Mouse (Mus musculus): ENCODE data around the gene Vps29. TPM values are rescaled to one million over a fixed set of nuclear protein-coding genes. Genes with fewer than 3 reads are reported as not detected.

Vps29 gene
- polyA plus RNA-seq, 1 experiment from 2014 or later = 218 TPM

GRCm38 (mm10) chr5:122344260-122344659 lies 9.9 kb upstream of the Vps29 start:
- WGBS = 7% methylated on average over 5 of the region's 5 CpGs
- no peak for ATAC-seq (replicated peaks; ENCODE audit: low FRiP score)
- Histone ChIP-seq H3K27ac (no peak overlapping the region), H3K36me3 (no peaks in the 10 kb centered on the region), H3K9ac (no peak overlapping the region), H3K4me3 (replicated peaks) (no peak overlapping the region), H3K9me3 (replicated peaks) (no peaks in the 10 kb centered on the region), H3K4me2 (no peak overlapping the region), H3K27me3 (no peaks in the 10 kb centered on the region), H3K4me1 (no peaks in the 10 kb centered on the region)

DNA sequence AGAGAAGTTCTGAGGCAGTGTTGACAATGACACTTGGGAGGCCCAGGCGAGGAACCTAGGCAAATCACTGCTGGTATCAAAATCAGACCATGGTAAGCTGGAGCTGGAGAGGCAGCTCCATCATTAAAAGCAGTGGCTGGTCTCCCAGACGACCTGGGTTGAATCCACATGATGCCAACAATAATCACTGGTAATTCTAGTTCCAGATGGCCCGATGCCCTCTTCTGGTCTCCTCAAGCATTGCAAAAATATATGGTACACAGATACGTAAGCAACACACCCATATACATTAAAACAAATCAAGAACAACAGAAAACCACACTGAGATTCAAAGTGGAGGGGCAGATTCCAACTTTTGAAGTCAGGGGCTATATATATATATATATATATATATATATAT lies 8.4 kb upstream of the Vps29 start:
- H3K4me3 ChIP-seq (replicated peaks) = no peak overlapping the region
- no peak for ATAC-seq (replicated peaks; ENCODE audit: low FRiP score)
- no peaks in the 10 kb centered on the region for H3K9me3 ChIP-seq (replicated peaks)
- H3K36me3 ChIP-seq = no peaks in the 10 kb centered on the region
- H3K4me2 ChIP-seq = no peak overlapping the region
- no peak overlapping the region for H3K27ac ChIP-seq
- H3K4me1 ChIP-seq = no peaks in the 10 kb centered on the region
- WGBS = 77% methylated on average over 4 of the region's 4 CpGs
- H3K27me3 ChIP-seq = no peaks in the 10 kb centered on the region
- no peak overlapping the region for H3K9ac ChIP-seq

- Histone ChIP-seq H3K36me3 (peaks cover 10% of the 10 kb centered on the region; the same call in 1 of the 2 replicates), H3K9ac (peak overlapping the region; percentile 77), H3K4me2 (peak overlapping the region; percentile 76), H3K9me3 (replicated peaks) (no peaks in the 10 kb centered on the region), H3K27ac (peak overlapping the region; percentile 76), H3K4me1 (peaks cover 14% of the 10 kb centered on the region), H3K27me3 (no peaks in the 10 kb centered on the region), H3K4me3 (replicated peaks) (peak overlapping the region; percentile 74)
- under 1% methylated on average over 50 of the region's 57 CpGs for WGBS
- peak; percentile 89 for ATAC-seq (replicated peaks; ENCODE audit: low FRiP score)
Measured at GRCm38 (mm10) chr5:122354492-122355067, 411 bp downstream of the Vps29 start.

- peak within 1 kb of the TSS; percentile 87 for H3K9ac ChIP-seq
- peak within 1 kb of the TSS; percentile 77 for H3K4me2 ChIP-seq
Measured at GRCm38 (mm10) chr5:122371591-122372191, 17.5 kb downstream of the Vps29 start, which contains the start of gene Gpn3. Gpn3 (plus strand) TSS chr5:122371876.

GRCm38 (mm10) chr5:122372192-122372769 lies 18.1 kb downstream of the Vps29 start, which contains the start of gene Fam216a:
Fam216a (minus strand) TSS chr5:122372364.
- Histone ChIP-seq H3K27ac (peak within 1 kb of the TSS; percentile 98), H3K4me1 (peaks cover 11% of the 10 kb centered on the region), H3K9ac (peak within 1 kb of the TSS; percentile 87), H3K9me3 (replicated peaks) (no peaks in the 10 kb centered on the region), H3K4me2 (peak within 1 kb of the TSS; percentile 77), H3K27me3 (no peaks in the 10 kb centered on the region), H3K4me3 (replicated peaks) (peak within 1 kb of the TSS; percentile 78), H3K36me3 (peaks cover 53% of the 10 kb centered on the region)
- ATAC-seq (replicated peaks; ENCODE audit: low FRiP score) = peak; percentile 94
- WGBS = under 1% methylated on average over 53 of the region's 53 CpGs

More at GRCm38 (mm10) chr5:122371591-122372191, 17.5 kb downstream of the Vps29 start, which contains the start of gene Gpn3:
- 2% methylated on average over 30 of the region's 46 CpGs for WGBS
- H3K36me3 ChIP-seq = peaks cover 53% of the 10 kb centered on the region
- no peaks in the 10 kb centered on the region for H3K9me3 ChIP-seq (replicated peaks)
- no peaks in the 10 kb centered on the region for H3K27me3 ChIP-seq
- peak within 1 kb of the TSS; percentile 78 for H3K4me3 ChIP-seq (replicated peaks)
- H3K4me1 ChIP-seq = peaks cover 11% of the 10 kb centered on the region
- peak within 1 kb of the TSS; percentile 98 for H3K27ac ChIP-seq
- ATAC-seq (replicated peaks; ENCODE audit: low FRiP score) = peak; percentile 87

GRCm38 (mm10) chr5:122372878-122373277 lies 18.7 kb downstream of the Vps29 start:
- no peaks in the 10 kb centered on the region for H3K9me3 ChIP-seq (replicated peaks)
- ATAC-seq (replicated peaks; ENCODE audit: low FRiP score) = no peak
- H3K4me3 ChIP-seq (replicated peaks) = peak overlapping the region; percentile 78
- WGBS = 10% methylated on average over 5 of the region's 5 CpGs
- peak overlapping the region; percentile 87 for H3K9ac ChIP-seq
- H3K4me1 ChIP-seq = peaks cover 11% of the 10 kb centered on the region
- peaks cover 48% of the 10 kb centered on the region for H3K36me3 ChIP-seq
- no peaks in the 10 kb centered on the region for H3K27me3 ChIP-seq
- peak overlapping the region; percentile 77 for H3K4me2 ChIP-seq
- H3K27ac ChIP-seq = peak overlapping the region; percentile 98

DNA sequence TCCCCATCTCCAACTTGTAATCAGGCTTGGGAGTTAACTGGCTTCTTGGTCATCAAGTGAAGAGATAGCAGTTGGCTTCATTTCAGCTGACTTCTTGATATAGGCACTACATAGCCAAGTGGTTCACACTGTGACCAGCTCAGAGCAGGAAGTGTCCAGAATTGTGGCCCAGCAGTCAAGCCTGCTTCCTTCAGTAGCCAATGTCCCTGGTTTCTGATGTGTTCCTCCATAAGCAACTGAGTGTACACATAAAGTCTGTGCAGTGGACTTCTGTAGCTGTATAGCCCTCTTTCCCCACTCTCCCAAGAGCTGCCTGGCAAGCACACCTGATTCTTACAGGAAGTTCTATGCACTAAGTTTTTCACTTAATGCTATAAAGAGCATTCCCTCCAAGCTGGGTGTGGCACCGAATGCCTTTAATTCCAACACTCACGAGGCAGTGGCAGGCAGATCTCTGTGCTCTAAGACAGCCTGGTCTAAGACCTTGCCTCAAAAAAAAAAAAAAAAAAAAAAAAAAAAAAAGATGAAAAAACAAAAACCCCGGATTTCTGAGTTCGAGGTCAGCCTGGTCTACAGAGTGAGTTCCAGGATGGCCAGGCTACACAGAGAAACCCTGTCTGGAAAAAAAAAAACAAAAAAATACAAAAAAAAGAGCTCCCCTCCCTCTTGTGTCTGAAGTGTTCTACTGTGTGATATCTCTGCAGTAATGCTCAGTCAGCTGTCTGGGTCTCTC lies 23.1 kb downstream of the Vps29 start:
- Histone ChIP-seq H3K27ac (no peak overlapping the region), H3K4me1 (peaks cover 9% of the 10 kb centered on the region), H3K9ac (no peak overlapping the region), H3K4me2 (no peak overlapping the region), H3K9me3 (replicated peaks) (no peaks in the 10 kb centered on the region), H3K4me3 (replicated peaks) (no peak overlapping the region), H3K36me3 (peaks cover 63% of the 10 kb centered on the region), H3K27me3 (no peaks in the 10 kb centered on the region)
- WGBS = 90% methylated on average over 4 of the region's 4 CpGs
- no peak for ATAC-seq (replicated peaks; ENCODE audit: low FRiP score)

DNA sequence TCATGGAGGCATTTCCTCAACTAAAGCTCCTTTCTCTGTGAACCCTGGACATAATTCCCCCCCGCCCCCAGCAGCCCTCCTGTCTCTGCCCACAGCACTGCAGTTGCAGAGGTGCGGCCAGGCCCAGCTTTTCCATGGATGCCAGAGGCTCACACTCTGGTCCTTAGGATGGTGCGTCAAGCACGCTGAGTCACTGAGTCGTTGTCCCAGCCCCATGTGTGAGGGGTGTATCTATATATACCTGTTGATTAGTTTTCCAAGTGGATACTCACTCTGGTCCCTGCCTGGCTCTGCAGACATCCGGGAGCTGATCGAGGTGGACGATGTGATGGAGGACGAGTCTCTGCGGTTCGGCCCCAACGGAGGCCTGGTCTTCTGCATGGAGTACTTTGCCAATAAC lies 24.0 kb downstream of the Vps29 start:
- H3K4me3 ChIP-seq (replicated peaks) = no peak overlapping the region
- H3K4me1 ChIP-seq = peaks cover 5% of the 10 kb centered on the region
- WGBS = 96% methylated on average over 12 of the region's 12 CpGs
- H3K4me2 ChIP-seq = no peak overlapping the region
- no peak overlapping the region for H3K27ac ChIP-seq
- no peaks in the 10 kb centered on the region for H3K9me3 ChIP-seq (replicated peaks)
- ATAC-seq (replicated peaks; ENCODE audit: low FRiP score) = no peak
- no peak overlapping the region for H3K9ac ChIP-seq
- peaks cover 70% of the 10 kb centered on the region for H3K36me3 ChIP-seq
- no peaks in the 10 kb centered on the region for H3K27me3 ChIP-seq

- no peaks in the 10 kb centered on the region for H3K4me1 ChIP-seq
- H3K36me3 ChIP-seq = peaks cover 67% of the 10 kb centered on the region
- no peaks in the 10 kb centered on the region for H3K9me3 ChIP-seq (replicated peaks)
- no peaks in the 10 kb centered on the region for H3K27me3 ChIP-seq
- H3K4me2 ChIP-seq = no peak overlapping the region
- ATAC-seq (replicated peaks; ENCODE audit: low FRiP score) = peak; percentile 18; the same call in 1 of the 2 replicates
- H3K9ac ChIP-seq = no peak overlapping the region
- H3K4me3 ChIP-seq (replicated peaks) = no peak overlapping the region
- WGBS = 50% methylated on average over 11 of the region's 11 CpGs
- H3K27ac ChIP-seq = no peak overlapping the region
Measured at GRCm38 (mm10) chr5:122379374-122380155, 25.4 kb downstream of the Vps29 start.

GRCm38 (mm10) chr5:122390006-122390405 lies 35.8 kb downstream of the Vps29 start:
- 92% methylated on average over 5 of the region's 5 CpGs for WGBS
- Histone ChIP-seq H3K9me3 (replicated peaks) (no peaks in the 10 kb centered on the region), H3K27me3 (no peaks in the 10 kb centered on the region), H3K4me3 (replicated peaks) (no peak overlapping the region), H3K27ac (no peak overlapping the region), H3K4me2 (no peak overlapping the region), H3K4me1 (peaks cover 15% of the 10 kb centered on the region), H3K9ac (no peak overlapping the region), H3K36me3 (peaks cover 6% of the 10 kb centered on the region; the same call in 1 of the 2 replicates)
- no peak for ATAC-seq (replicated peaks; ENCODE audit: low FRiP score)

DNA sequence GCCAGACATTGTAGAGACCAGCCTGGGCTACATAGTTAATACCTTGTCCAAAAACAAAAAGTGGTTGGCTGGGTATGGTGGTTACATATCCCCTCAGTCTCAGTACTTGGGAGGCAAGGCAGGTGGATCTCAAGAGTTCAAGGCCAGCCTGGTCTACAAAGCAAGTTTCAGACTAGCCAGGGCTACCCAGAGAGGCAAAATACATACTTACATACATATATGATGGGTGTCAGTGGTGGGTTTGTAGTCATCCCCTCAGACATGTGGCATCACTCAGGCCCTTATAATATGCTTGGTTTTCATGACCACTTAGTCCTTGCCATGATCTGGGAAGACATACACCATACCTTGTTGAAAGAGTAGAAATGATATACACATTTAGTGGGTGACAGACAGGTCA lies 36.5 kb downstream of the Vps29 start:
- Histone ChIP-seq H3K27me3 (no peaks in the 10 kb centered on the region), H3K9me3 (replicated peaks) (no peaks in the 10 kb centered on the region), H3K27ac (no peak overlapping the region), H3K9ac (no peak overlapping the region), H3K4me2 (no peak overlapping the region), H3K4me1 (peaks cover 17% of the 10 kb centered on the region), H3K36me3 (peaks cover 9% of the 10 kb centered on the region; the same call in 1 of the 2 replicates), H3K4me3 (replicated peaks) (no peak overlapping the region)
- ATAC-seq (replicated peaks; ENCODE audit: low FRiP score) = no peak
